Mouse (Mus musculus): ENCODE results near the gene Mgme1.

The Mgme1 gene

GRCm38 (mm10) chr2:144270507-144271420 is at the start of gene Mgme1, which contains the start of gene Snx5:
Mgme1 (plus strand) TSS chr2:144270663.
Snx5 (minus strand) TSS chr2:144270906.
- peak; percentile 96 to 98 for DNase-seq (ENCODE audit: low spot score in 2 of 2)

- no peak for DNase-seq (ENCODE audit: low spot score in 2 of 2)
Measured at GRCm38 (mm10) chr2:144224351-144224750, 46.1 kb upstream of the Mgme1 start.

- no peak for DNase-seq (ENCODE audit: low spot score in 2 of 2)
Measured at GRCm38 (mm10) chr2:144226906-144227586, 43.4 kb upstream of the Mgme1 start.

GRCm38 (mm10) chr2:144228521-144229346 is 41.7 kb upstream of the Mgme1 start:
- DNase-seq (ENCODE audit: low spot score in 2 of 2), result no peak

- DNase-seq (ENCODE audit: low spot score in 2 of 2), result no peak
Measured at GRCm38 (mm10) chr2:144229647-144230046, 40.8 kb upstream of the Mgme1 start.

GRCm38 (mm10) chr2:144230498-144230897 is 40.0 kb upstream of the Mgme1 start:
- no peak for DNase-seq (ENCODE audit: low spot score in 2 of 2)

GRCm38 (mm10) chr2:144231115-144231514 is 39.3 kb upstream of the Mgme1 start:
- no peak for DNase-seq (ENCODE audit: low spot score in 2 of 2)

- DNase-seq (ENCODE audit: low spot score in 2 of 2), result no peak
Measured at GRCm38 (mm10) chr2:144233534-144233933, 36.9 kb upstream of the Mgme1 start.

- DNase-seq (ENCODE audit: low spot score in 2 of 2), result no peak
Measured at GRCm38 (mm10) chr2:144235776-144236175, 34.7 kb upstream of the Mgme1 start.

GRCm38 (mm10) chr2:144236791-144237584 is 33.5 kb upstream of the Mgme1 start:
- no peak for DNase-seq (ENCODE audit: low spot score in 2 of 2)

GRCm38 (mm10) chr2:144238341-144238740 is 32.1 kb upstream of the Mgme1 start:
- no peak for DNase-seq (ENCODE audit: low spot score in 2 of 2)

- no peak for DNase-seq (ENCODE audit: low spot score in 2 of 2)
Measured at GRCm38 (mm10) chr2:144239318-144239717, 31.1 kb upstream of the Mgme1 start.

GRCm38 (mm10) chr2:144240095-144240899 is 30.2 kb upstream of the Mgme1 start:
- DNase-seq (ENCODE audit: low spot score in 2 of 2), result no peak

- no peak for DNase-seq (ENCODE audit: low spot score in 2 of 2)
Measured at GRCm38 (mm10) chr2:144245464-144245863, 25.0 kb upstream of the Mgme1 start.

- DNase-seq (ENCODE audit: low spot score in 2 of 2), result no peak
Measured at GRCm38 (mm10) chr2:144246270-144246669, 24.2 kb upstream of the Mgme1 start.

- no peak for DNase-seq (ENCODE audit: low spot score in 2 of 2)
Measured at GRCm38 (mm10) chr2:144247337-144247978, 23.0 kb upstream of the Mgme1 start.

- no peak for DNase-seq (ENCODE audit: low spot score in 2 of 2)
Measured at GRCm38 (mm10) chr2:144248613-144249376, 21.7 kb upstream of the Mgme1 start.

- no peak for DNase-seq (ENCODE audit: low spot score in 2 of 2)
Measured at GRCm38 (mm10) chr2:144250111-144250510, 20.4 kb upstream of the Mgme1 start.

- no peak for DNase-seq (ENCODE audit: low spot score in 2 of 2)
Measured at GRCm38 (mm10) chr2:144262837-144263236, 7.6 kb upstream of the Mgme1 start.
